Mouse (Mus musculus): ENCODE measurements around the gene Numa1. TPM values are rescaled to one million over a fixed set of nuclear protein-coding genes. Genes with fewer than 3 reads are reported as not detected.
"Not testable (repeated sequence)": the region's sequence is repeated elsewhere in the genome, so short reads cannot be mapped to it uniquely, and the experiment has no call there.

Numa1 gene
- total RNA-seq, 2 experiments from 2014 or later: 179 to 203 TPM

- no peak for DNase-seq (ENCODE audit: low spot score in 2 of 2)
Measured at GRCm38 (mm10) chr7:101935957-101936356, 2.0 kb downstream of the Numa1 start.

GRCm38 (mm10) chr7:101936996-101937395 lies 3.1 kb downstream of the Numa1 start:
- no peak for DNase-seq (ENCODE audit: low spot score in 2 of 2)

DNA sequence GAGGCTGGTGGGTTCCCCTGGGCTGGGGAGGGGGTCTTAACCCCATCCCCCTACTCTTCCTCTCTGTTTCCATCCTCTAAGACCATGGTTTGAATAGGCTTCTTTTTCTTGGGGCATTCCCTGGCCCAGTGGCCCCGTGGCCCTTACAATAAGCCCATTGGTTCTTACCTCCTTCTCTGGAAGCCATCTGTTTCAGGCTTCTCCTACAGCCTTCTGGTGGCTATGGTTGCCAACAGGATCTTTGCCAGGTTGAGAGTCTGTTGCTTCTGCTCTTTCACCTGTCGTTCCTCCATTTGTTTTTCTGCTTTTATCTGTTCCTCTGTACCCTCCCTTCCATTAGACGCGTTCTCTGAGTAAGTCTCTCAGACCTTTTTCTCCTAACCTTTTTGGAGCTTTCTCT lies 3.7 kb downstream of the Numa1 start:
- DNase-seq (ENCODE audit: low spot score in 2 of 2): no peak

- DNase-seq (ENCODE audit: low spot score in 2 of 2): no peak
Measured at GRCm38 (mm10) chr7:101938348-101938747, 4.4 kb downstream of the Numa1 start.

DNA sequence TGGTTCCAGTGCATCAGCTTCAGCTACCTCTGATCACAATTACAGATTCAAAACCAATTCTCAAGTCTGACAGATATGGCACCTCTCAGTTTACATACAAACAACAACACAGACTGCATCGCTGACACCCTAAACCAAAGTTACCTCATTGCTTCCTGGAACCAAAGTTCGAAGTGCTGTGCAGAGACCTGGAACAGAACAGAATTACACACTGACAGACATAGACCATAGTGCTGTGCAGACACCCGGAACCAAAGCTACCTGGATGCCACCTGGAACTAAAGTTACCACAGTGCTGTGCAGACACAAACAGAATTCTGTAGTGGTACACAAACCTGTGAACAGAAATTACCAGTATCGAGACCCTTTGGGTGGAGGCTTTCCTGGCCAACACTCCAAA lies 5.8 kb downstream of the Numa1 start:
- DNase-seq (ENCODE audit: low spot score in 2 of 2): no peak

- not testable (repeated sequence) for DNase-seq (ENCODE audit: low spot score in 2 of 2)
Measured at GRCm38 (mm10) chr7:101949008-101949407, 15.1 kb downstream of the Numa1 start.

GRCm38 (mm10) chr7:101951648-101952047 lies 17.7 kb downstream of the Numa1 start:
- DNase-seq (ENCODE audit: low spot score in 2 of 2): no peak

- no peak for DNase-seq (ENCODE audit: low spot score in 2 of 2)
Measured at GRCm38 (mm10) chr7:101952098-101952497, 18.2 kb downstream of the Numa1 start.

DNA sequence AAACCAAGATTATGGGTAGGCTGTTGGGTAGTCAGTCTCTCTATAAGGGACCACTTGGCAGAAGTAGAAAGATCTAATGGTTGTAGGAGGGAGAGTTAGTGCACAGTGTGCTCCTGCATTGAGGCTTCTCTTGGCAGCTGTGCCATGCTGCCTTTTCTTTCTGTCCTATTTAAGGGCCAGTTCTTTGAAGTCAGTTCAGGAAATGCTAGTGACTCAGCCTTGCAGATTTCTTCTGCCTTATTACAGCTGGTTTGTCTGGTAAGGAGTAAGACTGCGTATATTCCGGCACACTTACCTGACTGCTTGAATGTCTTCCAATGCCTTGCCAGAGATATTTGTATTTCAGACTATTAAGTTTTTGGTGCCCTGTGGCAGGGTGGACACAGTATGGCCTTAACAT lies 20.3 kb downstream of the Numa1 start:
- no peak for DNase-seq (ENCODE audit: low spot score in 2 of 2)

DNA sequence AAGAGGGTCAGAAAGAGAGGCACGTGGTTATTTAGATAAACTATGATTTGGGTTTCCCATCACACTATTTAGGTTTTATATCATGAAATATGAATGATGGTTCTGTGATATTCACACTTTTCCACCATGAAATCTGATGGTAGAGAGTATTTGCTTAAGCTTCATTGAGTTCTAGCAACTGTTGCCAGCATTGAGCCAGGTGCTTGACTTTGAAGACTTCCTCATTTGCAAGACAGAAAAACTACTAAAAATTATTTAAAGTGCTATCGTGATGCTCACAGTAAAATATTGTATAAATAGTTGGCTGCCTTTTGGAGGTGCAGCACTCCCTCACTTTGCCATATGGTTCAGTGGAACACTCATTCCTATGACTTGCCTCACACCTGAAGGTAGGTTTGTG lies 21.4 kb downstream of the Numa1 start:
- DNase-seq (ENCODE audit: low spot score in 2 of 2): no peak

- no peak for DNase-seq (ENCODE audit: low spot score in 2 of 2)
Measured at GRCm38 (mm10) chr7:101955862-101956261, 22.0 kb downstream of the Numa1 start.

DNA sequence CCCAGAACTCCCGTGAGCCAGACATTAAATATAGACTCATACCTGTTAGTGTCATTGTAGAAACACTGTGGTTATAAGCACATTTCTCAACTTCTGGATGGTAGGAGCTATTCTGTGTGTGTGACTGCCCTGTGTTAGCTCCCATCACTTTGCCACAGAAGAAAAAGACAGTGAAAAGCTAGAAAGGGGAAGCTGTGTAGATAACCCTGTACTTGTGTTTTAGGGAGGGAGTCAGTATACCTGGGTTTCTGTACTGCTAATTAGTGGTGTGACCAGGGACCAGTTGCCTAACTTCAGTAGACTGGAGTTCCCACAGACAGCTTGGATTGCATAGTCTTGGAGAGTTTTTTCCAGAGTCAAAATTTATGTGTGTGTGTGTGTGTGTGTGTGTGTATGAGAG lies 22.6 kb downstream of the Numa1 start:
- no peak for DNase-seq (ENCODE audit: low spot score in 2 of 2)

DNA sequence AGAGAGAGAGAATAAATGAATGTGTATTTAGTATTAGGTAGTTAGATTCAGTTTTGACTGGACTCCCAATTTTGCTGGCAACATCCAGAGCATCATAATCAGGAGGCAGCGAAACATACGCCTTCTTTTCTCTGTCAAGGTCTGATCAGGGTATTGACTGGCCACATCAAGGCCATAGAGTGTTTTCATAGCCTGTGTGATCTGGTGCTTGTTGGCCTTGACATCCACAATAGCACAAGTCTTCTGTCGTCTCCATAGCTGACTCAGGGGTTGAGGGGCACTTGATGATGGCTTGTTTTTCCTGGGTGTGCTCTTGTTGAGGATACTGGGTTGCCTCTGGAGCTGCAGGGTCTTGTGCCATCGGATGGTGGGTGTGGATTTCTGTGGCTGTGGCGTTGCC lies 23.0 kb downstream of the Numa1 start:
- DNase-seq (ENCODE audit: low spot score in 2 of 2): no peak

DNA sequence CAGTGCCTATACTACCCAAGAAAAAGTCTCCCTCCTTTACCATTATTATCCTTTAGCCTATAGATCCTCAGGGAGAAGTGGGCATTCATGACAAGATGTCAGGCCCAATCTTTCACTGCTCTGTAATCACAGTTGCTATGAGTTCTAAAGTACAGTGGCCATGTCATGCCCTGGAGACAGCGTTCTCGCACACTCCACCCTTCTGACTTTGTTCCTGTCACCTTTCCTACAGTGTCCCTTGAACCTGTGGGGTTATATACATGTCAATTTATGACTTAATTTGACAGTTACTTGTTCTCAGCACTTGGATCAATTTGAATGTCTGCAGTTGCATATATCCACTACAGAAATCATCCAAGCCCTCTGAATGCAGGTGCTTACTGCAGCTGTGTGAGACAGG lies 28.9 kb downstream of the Numa1 start:
- no peak for DNase-seq (ENCODE audit: low spot score in 2 of 2)

GRCm38 (mm10) chr7:101963621-101964020 lies 29.7 kb downstream of the Numa1 start:
- DNase-seq (ENCODE audit: low spot score in 2 of 2): no peak

GRCm38 (mm10) chr7:101964551-101964950 lies 30.6 kb downstream of the Numa1 start:
- DNase-seq (ENCODE audit: low spot score in 2 of 2): no peak

GRCm38 (mm10) chr7:101965606-101966005 lies 31.7 kb downstream of the Numa1 start:
- DNase-seq (ENCODE audit: low spot score in 2 of 2): no peak

DNA sequence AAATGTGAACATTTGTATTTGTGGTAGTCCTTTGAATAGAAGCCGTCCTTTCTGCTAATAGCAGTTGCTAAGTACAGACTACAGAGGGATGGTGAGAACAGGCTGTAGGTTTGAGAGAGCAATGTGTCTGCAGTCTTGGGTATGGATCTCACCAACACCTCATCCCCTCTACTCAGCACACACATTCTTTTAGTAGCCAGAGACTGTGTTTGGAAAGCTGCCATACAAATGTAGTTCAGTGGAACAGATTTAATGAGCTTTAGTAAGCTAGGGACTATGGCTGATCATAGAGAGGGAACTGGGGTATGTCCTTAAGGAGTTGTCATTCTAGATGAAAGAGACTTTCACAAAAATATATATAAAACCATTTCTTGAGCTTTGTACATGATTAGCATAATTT lies 33.3 kb downstream of the Numa1 start:
- DNase-seq (ENCODE audit: low spot score in 2 of 2): no peak

DNA sequence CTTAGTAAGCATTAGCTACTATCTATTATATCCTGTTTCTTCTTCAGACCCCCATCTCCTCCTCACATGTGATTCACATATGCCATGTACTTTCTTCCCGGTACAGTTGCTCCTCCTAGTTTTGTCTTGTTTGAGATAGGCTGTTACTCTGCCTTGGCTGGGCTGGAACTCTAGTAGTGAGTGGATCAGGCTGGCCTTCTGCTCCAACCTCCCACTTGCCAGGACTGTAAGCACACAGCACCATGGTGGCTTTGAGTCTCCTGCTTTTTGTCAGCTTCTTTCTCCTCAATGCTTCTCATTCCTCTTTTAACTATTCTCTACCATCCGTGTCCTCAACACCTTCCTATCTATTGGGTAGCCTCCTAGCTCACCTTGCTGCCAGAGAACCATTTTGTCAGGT lies 34.8 kb downstream of the Numa1 start:
- DNase-seq (ENCODE audit: low spot score in 2 of 2): no peak

DNA sequence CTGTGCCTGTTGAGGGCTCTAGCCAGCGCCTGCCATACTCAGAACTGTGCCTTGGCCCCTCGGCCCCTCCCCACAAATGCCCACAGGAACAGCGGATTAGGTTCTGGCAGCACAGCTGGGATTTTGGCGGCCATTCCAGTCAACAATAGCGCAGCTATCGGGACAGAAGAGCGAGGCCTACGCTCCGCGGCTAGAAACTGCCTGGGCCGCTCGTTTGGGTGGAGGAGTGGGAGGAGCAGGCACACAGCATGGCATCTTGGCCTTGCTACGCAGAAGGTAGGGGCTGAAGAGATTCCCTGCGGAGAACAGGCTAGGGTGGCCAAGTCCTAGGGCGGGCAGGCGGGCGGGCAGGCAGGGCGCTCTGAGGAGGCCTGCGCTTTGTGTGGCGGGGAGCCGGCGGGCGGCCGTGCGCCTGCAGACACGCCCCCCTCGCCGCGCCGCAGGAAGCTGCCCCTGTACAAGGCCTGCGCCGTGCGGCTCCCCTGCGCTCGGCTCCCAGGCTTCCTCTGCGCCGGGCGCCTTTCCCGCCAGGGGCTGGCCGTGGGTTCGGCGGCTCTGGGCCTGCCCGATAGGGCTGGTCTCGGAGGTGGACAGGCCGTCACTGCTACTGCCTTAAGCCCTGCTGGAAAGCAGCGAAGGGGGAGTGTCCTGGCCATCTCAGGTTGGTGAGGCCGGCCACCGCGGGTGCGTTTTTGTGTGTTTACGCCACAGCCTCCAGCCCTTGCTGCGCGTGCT lies 36.0 kb downstream of the Numa1 start:
- peak; percentile 69 to 72 for DNase-seq (ENCODE audit: low spot score in 2 of 2)

- peak; percentile 65 to 84 for DNase-seq (ENCODE audit: low spot score in 2 of 2)
Measured at GRCm38 (mm10) chr7:101970429-101970775, 36.5 kb downstream of the Numa1 start.

DNA sequence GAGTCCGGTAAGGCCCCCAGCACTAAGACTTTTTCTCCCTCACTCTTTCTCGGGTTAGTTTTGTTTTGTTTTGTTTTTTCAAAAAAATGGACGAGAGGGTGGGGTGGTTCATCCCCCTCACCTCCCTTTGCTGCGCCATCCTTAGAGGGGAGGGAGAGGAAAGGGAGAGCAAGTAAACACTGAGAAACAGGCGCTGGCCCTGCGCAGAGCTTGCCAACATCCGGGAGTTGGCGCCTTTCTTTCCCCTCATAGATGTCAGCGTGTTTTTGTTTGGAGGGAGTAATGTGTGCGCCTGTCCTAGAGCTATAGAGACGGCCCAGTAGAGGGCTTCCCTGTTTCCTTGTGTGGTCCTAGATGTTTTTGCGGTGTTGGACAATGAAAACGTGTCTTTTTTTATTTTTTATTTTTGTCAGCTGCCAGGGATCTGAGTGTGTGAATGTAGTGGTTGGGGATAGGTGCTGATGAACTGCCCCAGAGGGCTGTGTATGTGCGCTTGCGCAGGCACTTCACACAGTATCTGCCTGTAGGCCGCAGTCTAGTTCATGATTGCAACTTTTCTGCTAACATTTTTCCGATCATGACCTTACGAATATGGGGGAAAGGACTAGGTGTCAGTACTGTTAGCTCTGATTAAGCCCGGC lies 37.0 kb downstream of the Numa1 start:
- peak; percentile 37 to 50 for DNase-seq (ENCODE audit: low spot score in 2 of 2)

GRCm38 (mm10) chr7:101971721-101972120 lies 37.8 kb downstream of the Numa1 start:
- no peak for DNase-seq (ENCODE audit: low spot score in 2 of 2)

Data from adrenal gland, postnatal 4 days (tissue).